Mouse (Mus musculus): ENCODE measurements around the gene Fam90a1b. TPM values are rescaled to one million over a fixed set of nuclear protein-coding genes. Genes with fewer than 3 reads are reported as not detected.

Gene Fam90a1b
- polyA plus RNA-seq, 1 experiment from 2014 or later: 0.15 TPM

Small RNAs within 50 kb of the gene (microRNA-seq; reads per million reads assigned to microRNA genes)
- gene Gm44477 (ENCODE audit: insufficient number of aligned reads): not detected

Other genes starting within 250 kb of the Fam90a1b start
- gene Zfx, start 243.1 kb downstream of the Fam90a1b start, polyA plus RNA-seq (2014; fragmentation: Nextera tagmentation; extraction: Ambion mirVana): 26.6 and 32.3 TPM in 2 replicates
- gene Eif2s3x, start 153.9 kb downstream of the Fam90a1b start, polyA plus RNA-seq (2014; fragmentation: Nextera tagmentation; extraction: Ambion mirVana): 127 and 132 TPM in 2 replicates
- gene Klhl15, start 132.2 kb downstream of the Fam90a1b start, polyA plus RNA-seq (2014; fragmentation: Nextera tagmentation; extraction: Ambion mirVana): 11.2 and 11.6 TPM in 2 replicates
- gene Apoo, start 340 bp upstream of the Fam90a1b start, polyA plus RNA-seq (2014; fragmentation: Nextera tagmentation; extraction: Ambion mirVana): 104 and 105 TPM in 2 replicates
- gene Maged1, start 175.4 kb upstream of the Fam90a1b start, polyA plus RNA-seq (2014; fragmentation: Nextera tagmentation; extraction: Ambion mirVana): 743 and 816 TPM in 2 replicates

Measured in forebrain, embryonic 11.5 days (tissue).